Mouse (Mus musculus): ENCODE results near the gene Gfpt2.
"Not testable (repeated sequence)": the region's sequence is repeated elsewhere in the genome, so short reads cannot be mapped to it uniquely, and the experiment has no call there.

Gene Gfpt2

GRCm38 (mm10) chr11:49794342-49795144 lies 565 bp downstream of the Gfpt2 start:
- DNase-seq: no peak

GRCm38 (mm10) chr11:49798931-49799330 lies 5.0 kb downstream of the Gfpt2 start:
- no peak for DNase-seq

GRCm38 (mm10) chr11:49801516-49801915 lies 7.5 kb downstream of the Gfpt2 start:
- no peak for DNase-seq

- no peak for DNase-seq
These were observed 9.8 kb downstream of the Gfpt2 start for GRCm38 (mm10) chr11:49803801-49804200.

DNA sequence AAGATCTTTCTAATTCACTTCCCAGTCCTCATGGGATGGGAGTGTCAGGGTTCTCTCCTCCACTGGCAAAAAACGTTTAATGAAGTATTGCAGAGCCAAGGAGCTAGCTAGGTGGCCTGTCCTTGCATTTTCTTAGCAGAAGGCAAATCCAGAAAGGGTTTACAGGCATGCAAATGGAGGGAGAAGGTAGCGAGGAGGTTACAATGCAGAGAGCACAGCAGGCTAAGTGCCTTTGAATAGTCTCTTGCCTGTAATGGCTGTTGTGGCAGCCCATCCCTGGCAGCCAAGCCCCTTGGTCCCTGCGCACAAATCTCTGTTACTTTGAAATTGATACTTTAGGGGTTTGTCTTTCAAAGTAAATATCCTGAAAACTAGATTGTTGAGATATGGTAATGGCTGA lies 12.2 kb downstream of the Gfpt2 start:
- DNase-seq: no peak

DNA sequence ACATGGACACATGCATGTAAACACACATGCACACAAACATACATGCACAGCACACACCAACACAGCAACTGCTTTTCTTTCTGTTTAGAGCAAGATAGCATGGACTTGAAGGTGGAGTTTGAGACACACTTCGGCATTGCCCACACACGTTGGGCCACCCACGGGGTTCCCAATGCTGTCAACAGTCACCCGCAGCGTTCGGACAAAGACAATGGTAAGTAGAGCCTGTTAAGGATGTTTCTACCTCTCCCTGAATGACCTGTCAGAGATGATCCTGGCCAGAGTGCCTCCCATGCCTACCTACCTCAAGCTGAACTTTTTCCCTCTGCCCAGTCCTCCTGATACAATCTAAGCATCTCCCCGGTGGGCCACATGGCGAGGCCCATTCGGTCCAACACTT lies 15.0 kb downstream of the Gfpt2 start:
- DNase-seq: no peak

DNA sequence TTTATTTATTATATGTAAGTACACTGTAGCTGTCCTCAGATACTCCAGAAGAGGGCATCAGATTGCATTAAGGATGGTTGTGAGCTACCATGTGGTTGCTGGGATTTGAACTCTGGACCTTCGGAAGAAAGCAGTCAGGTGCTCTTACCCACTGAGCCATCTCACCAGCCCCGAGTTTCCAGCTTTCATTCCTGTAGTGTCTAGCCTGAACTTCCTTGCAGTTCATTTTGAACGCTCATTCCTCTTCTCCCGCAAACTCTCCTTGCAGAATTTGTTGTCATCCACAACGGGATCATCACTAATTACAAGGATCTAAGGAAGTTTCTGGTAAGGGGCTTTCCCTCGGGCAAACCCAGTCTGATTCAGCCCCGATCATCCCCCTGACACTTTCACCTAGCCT lies 16.7 kb downstream of the Gfpt2 start:
- DNase-seq: not testable (repeated sequence)

GRCm38 (mm10) chr11:49811099-49811541 lies 17.1 kb downstream of the Gfpt2 start:
- no peak for DNase-seq

DNA sequence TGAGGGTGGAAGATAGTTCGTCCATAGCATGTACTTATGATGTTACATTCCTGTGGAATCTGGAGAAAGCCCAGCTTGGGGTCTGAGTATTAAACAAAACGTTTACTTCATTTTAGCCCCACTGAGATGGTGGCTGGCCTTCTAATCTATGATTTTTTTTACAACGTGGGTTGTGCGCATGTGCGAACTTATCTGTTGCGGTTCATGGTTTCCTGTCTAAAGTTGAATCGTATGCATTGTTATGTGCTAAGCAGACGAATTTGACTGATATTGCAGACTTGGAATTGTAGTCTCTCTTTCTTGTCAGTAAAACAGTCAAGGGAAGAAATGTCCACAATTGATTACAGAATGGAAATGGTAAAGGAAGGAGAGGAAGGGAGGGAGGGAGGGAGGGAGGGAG lies 17.9 kb downstream of the Gfpt2 start:
- no peak for DNase-seq

GRCm38 (mm10) chr11:49818869-49819566 lies 25.0 kb downstream of the Gfpt2 start:
- no peak for DNase-seq

DNA sequence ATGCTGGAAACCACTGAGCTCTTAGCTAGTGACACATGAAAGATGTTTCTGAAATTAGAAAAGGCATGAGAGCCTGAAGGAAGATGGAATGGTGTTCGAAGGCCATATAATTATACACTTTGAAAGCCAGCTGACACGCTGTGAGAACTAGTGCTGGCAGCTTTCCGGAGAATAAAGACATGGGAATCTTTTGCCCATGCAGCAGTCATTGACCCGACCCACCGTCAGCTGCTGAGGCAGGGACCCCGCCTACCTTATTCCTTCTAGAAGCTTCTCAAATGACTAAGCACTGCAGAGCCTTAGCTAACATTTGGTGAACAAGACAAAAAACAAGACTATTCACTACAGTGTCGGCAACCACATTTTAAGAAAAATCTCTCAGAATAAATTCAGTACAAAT lies 25.7 kb downstream of the Gfpt2 start:
- DNase-seq: no peak

DNA sequence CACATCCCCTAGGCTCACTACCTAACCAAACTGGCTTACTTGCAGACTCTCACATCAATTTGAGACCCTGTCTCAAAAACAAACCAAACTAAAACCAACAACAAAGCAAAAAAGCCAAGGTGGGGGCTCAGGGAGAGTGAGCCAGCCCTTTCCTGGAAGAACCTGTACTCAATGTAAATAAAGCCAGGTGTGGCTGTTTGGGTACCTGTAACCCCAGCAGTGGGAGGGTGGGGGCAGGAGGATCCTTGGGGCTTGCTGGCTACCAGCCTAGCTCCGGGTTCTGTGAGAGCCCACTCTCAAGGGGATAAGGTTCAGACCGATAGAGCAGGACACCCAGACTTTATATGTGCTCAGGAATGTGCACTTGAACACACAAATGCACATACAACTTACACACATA lies 26.9 kb downstream of the Gfpt2 start:
- DNase-seq: no peak

DNA sequence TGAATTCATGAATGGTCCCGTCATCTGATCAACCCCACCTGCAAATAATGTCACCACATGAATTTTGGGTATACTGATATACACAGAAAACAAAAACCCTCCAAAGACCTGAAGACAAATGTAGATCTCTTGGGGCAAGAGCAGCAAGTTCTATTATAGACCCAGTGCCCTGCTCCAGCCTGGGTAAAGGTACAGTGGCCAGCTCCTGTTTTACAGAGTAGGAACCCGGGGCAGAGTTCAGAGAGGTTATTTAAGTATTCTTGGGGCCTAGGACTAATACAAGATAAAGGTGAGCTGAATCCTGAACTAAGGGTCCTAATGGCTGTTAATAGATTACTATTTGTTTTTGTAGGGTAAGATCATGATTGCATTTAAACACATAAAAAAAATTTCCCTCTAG lies 27.6 kb downstream of the Gfpt2 start:
- no peak for DNase-seq

DNA sequence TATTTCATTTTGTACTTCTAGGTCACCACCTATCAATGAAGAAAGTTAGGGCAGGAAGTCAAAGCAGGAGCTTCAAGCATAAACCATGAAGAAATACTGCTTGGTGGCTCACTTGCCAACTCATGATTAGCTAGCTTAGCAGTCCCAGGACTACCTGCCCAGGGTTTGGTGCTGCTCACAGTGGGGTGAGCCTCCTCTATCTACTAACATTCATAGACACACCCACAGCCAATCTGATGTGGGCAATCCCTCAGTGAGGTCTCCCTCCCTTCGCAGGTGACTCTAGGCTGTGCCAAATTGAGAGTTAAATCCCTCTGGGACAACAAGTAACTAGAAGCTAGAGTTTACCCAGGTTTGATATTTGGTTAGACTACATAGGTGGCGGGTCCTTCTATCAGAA lies 28.4 kb downstream of the Gfpt2 start:
- DNase-seq: no peak

- peak; percentile 22 for DNase-seq
These were observed 30.9 kb downstream of the Gfpt2 start for GRCm38 (mm10) chr11:49824896-49825295.

DNA sequence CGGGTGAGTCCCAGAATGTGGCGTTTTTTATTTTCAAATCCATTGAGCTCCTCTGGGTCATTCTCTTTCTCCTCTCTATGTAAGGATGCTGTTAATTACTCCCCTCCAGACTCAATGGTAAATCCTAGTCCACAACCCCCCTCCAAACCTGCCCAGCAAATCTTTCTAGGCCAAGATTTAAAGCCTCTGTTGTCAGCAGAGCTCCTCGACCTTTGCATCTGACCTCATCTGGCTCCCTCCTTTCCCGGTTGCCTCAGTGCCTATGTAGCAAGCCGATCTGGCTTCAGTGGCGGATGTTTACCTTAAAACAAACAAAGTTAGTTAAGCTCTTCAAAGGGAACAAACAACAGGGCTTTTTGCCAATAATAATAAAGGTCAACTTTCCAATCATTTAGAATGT lies 33.3 kb downstream of the Gfpt2 start:
- DNase-seq: no peak

DNA sequence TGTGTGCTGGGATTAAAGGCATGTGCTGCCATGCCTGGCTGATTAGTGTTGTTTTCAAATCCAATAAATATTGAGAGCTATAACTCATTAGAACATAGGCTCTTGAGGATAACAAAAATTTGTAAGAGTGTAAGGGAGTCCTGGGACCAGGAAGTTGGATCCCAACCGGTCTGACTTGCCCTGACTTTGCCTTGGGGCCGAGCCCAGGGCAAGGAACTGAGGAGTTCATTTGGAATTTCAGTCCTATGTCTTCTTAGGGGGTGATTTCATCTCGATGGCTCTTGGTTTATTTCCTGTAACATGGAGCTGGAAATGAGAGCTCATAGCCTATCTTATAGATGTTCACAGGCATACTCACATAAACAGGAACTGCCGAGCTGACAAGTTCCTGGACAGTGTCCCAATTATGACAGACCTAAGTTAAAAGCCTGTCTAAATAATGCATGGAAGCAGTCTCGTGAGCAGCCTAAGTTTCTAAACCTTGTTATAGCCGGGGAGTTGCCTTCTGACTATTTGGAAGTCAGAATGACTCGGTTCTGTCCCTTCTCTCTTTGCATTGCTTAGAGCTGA lies 35.3 kb downstream of the Gfpt2 start:
- no peak for DNase-seq

DNA sequence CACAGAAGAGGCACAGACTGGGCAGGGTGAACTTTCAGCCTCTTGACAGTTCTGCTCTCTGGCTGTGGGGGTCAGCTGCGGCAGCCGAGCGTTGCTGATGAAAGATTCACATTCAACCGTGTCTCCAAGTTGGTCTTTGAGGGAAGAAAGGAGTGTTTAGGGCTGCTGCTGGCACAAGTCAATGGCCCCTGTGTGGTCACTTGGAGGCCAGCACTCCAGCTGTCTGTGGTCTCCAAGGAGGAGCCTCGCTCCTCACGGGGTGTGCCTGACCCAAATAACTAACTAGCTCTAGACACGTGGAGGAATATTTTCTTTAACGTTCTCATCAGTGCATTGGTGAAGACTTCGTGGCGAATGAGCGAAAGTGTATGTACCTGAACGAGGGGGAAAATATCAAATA lies 38.0 kb downstream of the Gfpt2 start:
- DNase-seq: no peak

DNA sequence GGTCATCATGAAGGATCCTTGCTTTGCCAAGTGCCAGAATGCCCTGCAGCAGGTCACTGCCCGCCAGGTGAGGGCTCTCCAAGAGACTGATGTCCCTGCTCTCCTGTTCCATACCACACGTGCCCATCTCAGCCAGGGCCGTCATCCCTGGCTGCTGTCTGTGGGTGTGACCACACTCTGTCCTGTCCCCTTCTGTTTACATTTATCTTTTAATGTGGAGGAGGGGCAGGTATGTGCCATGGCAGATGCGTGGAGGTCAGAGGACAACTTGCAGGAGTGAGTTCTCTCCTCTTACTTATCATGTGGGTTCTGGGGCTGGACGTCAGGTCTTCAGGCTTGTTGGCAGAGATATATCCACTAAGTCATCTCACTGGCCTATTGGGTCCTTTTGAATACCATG lies 39.0 kb downstream of the Gfpt2 start:
- DNase-seq: no peak

GRCm38 (mm10) chr11:49834248-49834647 lies 40.3 kb downstream of the Gfpt2 start:
- DNase-seq: no peak

DNA sequence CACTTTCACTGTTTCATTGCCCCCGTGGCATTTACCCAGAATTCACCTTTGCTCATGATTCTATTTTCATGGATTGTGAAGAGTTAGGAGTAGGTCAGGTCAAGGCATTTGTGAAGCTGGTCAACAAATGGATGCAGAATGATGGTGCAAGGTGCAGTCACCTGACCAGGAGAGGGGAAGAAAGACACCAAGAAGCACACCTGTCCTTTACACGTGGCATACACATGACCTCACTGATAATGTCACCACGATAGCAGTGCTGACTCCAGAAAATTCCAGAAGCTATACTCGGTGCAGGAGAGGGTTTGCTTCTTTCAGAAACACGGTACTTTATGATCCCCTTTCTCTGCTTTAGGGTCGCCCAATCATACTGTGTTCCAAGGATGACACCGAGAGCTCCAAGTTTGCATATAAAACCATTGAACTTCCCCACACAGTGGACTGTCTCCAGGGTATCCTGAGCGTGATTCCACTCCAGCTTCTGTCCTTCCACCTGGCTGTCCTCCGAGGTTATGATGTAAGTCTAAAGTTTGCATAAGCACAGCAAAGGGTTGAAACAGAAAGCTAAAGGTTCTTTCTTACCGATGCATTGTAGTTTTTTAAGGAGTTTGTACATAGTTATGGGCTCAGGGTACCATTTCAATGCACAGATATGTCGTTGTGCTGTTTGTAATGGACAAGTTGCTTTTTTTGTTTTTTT lies 41.4 kb downstream of the Gfpt2 start:
- DNase-seq: no peak

GRCm38 (mm10) chr11:49837717-49838407 lies 43.9 kb downstream of the Gfpt2 start:
- DNase-seq: no peak

GRCm38 (mm10) chr11:49840666-49841065 lies 46.7 kb downstream of the Gfpt2 start:
- DNase-seq: no peak
